Mouse (Mus musculus): ENCODE measurements at regions not wholly inside any gene's neighbourhood (a gene's known extent, or its start where the extent isn't known, plus 50 kb on each side); places are given as distances from the start of the nearest gene placed in this dataset.

GRCm38 (mm10) chr10:66871133-66871664 is 224.7 kb upstream of the Jmjd1c start:
- TF ChIP-seq NANOG (IDR thresholded peaks at IDR 0.05; ENCODE audit: borderline replicate concordance, low read length) (no peak), CTCF (conservative IDR thresholded peaks at IDR 0.05; ENCODE audit: low read length) (no peak), POU5F1 (IDR thresholded peaks at IDR 0.05; ENCODE audit: borderline replicate concordance, low read length) (no peak)
